Mouse (Mus musculus) naive thymus-derived CD4-positive, alpha-beta T cell, adult 2 months (primary cell): Measurements from ENCODE around the gene Ppp1r26.

Experiments
- DNase-seq: peaks from one replicate; pipeline ENCODE4 v3.0.0-alpha.2; 2011; ENCODE audit warnings: low read depth

Ppp1r26 gene

GRCm38 (mm10) chr2:28497561-28497960 is 51.0 kb downstream of the Ppp1r26 start:
- no peak for DNase-seq

GRCm38 (mm10) chr2:28498431-28498830 is 51.8 kb downstream of the Ppp1r26 start:
- DNase-seq: no peak

- no peak for DNase-seq
Measured at GRCm38 (mm10) chr2:28502987-28503386, 56.4 kb downstream of the Ppp1r26 start.

DNA sequence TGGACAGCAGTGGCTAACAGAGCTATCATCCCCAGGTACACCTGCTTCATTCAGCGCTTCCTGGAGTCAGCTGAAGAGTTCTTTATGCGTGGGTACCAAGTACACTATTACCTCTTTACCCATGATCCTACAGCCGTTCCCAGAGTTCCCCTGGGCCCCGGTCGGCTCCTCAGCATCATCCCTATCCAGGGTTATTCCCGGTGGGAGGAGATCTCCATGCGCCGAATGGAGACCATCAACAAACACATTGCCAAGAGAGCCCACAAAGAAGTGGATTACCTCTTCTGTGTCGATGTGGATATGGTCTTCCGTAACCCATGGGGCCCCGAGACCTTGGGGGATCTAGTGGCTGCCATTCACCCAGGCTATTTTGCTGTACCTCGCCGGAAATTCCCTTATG is 58.1 kb downstream of the Ppp1r26 start:
- no peak for DNase-seq
